Mouse (Mus musculus): Measurements from ENCODE around the gene Ak2. TPM values are rescaled to one million over a fixed set of nuclear protein-coding genes. Genes with fewer than 3 reads are reported as not detected.

Ak2 gene
- polyA plus RNA-seq, 1 experiment, result 204 TPM

GRCm38 (mm10) chr4:129025707-129026106 lies 33.9 kb downstream of the Ak2 start:
- Histone ChIP-seq H3K27me3 (ENCODE audit: control insufficient read depth, insufficient read depth, low read length, poor library complexity, severe bottlenecking) (no peaks in the 10 kb centered on the region), H3K4me1 (ENCODE audit: control insufficient read depth, insufficient read depth, low read length) (no peaks in the 10 kb centered on the region), H3K36me3 (ENCODE audit: control insufficient read depth, insufficient read depth, low read length, poor library complexity, severe bottlenecking) (no peaks in the 10 kb centered on the region), H3K9me3 (replicated peaks; ENCODE audit: control insufficient read depth, insufficient read depth, low read length, poor library complexity, severe bottlenecking) (no peaks in the 10 kb centered on the region), H3K9ac (ENCODE audit: low read depth, poor library complexity, severe bottlenecking) (no peak overlapping the region), H3K4me3 (ENCODE audit: low read depth, low read length) (no peak overlapping the region), H3K27ac (ENCODE audit: insufficient read depth, low read length) (no peak overlapping the region)
- no peak for TF ChIP-seq POLR2A (IDR thresholded peaks at IDR 0.05; ENCODE audit: insufficient read depth, low read length)
- no peak for TF ChIP-seq EP300 (IDR thresholded peaks at IDR 0.05; ENCODE audit: insufficient read depth, low read depth, low read length)
- TF ChIP-seq CTCF (IDR thresholded peaks at IDR 0.05; ENCODE audit: low read depth, low read length), result no peak

- TF ChIP-seq EP300 (IDR thresholded peaks at IDR 0.05; ENCODE audit: insufficient read depth, low read depth, low read length), result no peak
- no peak for TF ChIP-seq CTCF (IDR thresholded peaks at IDR 0.05; ENCODE audit: low read depth, low read length)
- no peak for TF ChIP-seq POLR2A (IDR thresholded peaks at IDR 0.05; ENCODE audit: insufficient read depth, low read length)
- no peak overlapping the region for H3K9ac ChIP-seq (ENCODE audit: low read depth, poor library complexity, severe bottlenecking)
- no peaks in the 10 kb centered on the region for H3K36me3 ChIP-seq (ENCODE audit: control insufficient read depth, insufficient read depth, low read length, poor library complexity, severe bottlenecking)
- no peak overlapping the region for H3K4me3 ChIP-seq (ENCODE audit: low read depth, low read length)
- H3K9me3 ChIP-seq (replicated peaks; ENCODE audit: control insufficient read depth, insufficient read depth, low read length, poor library complexity, severe bottlenecking), result no peaks in the 10 kb centered on the region
- H3K27me3 ChIP-seq (ENCODE audit: control insufficient read depth, insufficient read depth, low read length, poor library complexity, severe bottlenecking), result no peaks in the 10 kb centered on the region
- H3K4me1 ChIP-seq (ENCODE audit: control insufficient read depth, insufficient read depth, low read length), result peaks cover 12% of the 10 kb centered on the region
- no peak overlapping the region for H3K27ac ChIP-seq (ENCODE audit: insufficient read depth, low read length)
Observed at GRCm38 (mm10) chr4:129030746-129031145, 39.0 kb downstream of the Ak2 start.

GRCm38 (mm10) chr4:129031408-129031965 lies 39.7 kb downstream of the Ak2 start:
- TF ChIP-seq POLR2A (IDR thresholded peaks at IDR 0.05; ENCODE audit: insufficient read depth, low read length), result no peak
- TF ChIP-seq EP300 (IDR thresholded peaks at IDR 0.05; ENCODE audit: insufficient read depth, low read depth, low read length), result no peak
- no peak for TF ChIP-seq CTCF (IDR thresholded peaks at IDR 0.05; ENCODE audit: low read depth, low read length)
- H3K9me3 ChIP-seq (replicated peaks; ENCODE audit: control insufficient read depth, insufficient read depth, low read length, poor library complexity, severe bottlenecking), result no peaks in the 10 kb centered on the region
- H3K36me3 ChIP-seq (ENCODE audit: control insufficient read depth, insufficient read depth, low read length, poor library complexity, severe bottlenecking), result no peaks in the 10 kb centered on the region
- H3K27ac ChIP-seq (ENCODE audit: insufficient read depth, low read length), result no peak overlapping the region
- H3K4me1 ChIP-seq (ENCODE audit: control insufficient read depth, insufficient read depth, low read length), result peaks cover 12% of the 10 kb centered on the region
- no peaks in the 10 kb centered on the region for H3K27me3 ChIP-seq (ENCODE audit: control insufficient read depth, insufficient read depth, low read length, poor library complexity, severe bottlenecking)
- H3K9ac ChIP-seq (ENCODE audit: low read depth, poor library complexity, severe bottlenecking), result no peak overlapping the region
- no peak overlapping the region for H3K4me3 ChIP-seq (ENCODE audit: low read depth, low read length)

GRCm38 (mm10) chr4:129032133-129032962 lies 40.6 kb downstream of the Ak2 start:
- Histone ChIP-seq H3K4me1 (ENCODE audit: control insufficient read depth, insufficient read depth, low read length) (peaks cover 12% of the 10 kb centered on the region), H3K36me3 (ENCODE audit: control insufficient read depth, insufficient read depth, low read length, poor library complexity, severe bottlenecking) (no peaks in the 10 kb centered on the region), H3K27me3 (ENCODE audit: control insufficient read depth, insufficient read depth, low read length, poor library complexity, severe bottlenecking) (no peaks in the 10 kb centered on the region), H3K4me3 (ENCODE audit: low read depth, low read length) (no peak overlapping the region), H3K9me3 (replicated peaks; ENCODE audit: control insufficient read depth, insufficient read depth, low read length, poor library complexity, severe bottlenecking) (no peaks in the 10 kb centered on the region), H3K9ac (ENCODE audit: low read depth, poor library complexity, severe bottlenecking) (no peak overlapping the region), H3K27ac (ENCODE audit: insufficient read depth, low read length) (peak overlapping the region; percentile 72)
- TF ChIP-seq POLR2A (IDR thresholded peaks at IDR 0.05; ENCODE audit: insufficient read depth, low read length) (no peak), CTCF (IDR thresholded peaks at IDR 0.05; ENCODE audit: low read depth, low read length) (no peak), EP300 (IDR thresholded peaks at IDR 0.05; ENCODE audit: insufficient read depth, low read depth, low read length) (no peak)

- H3K27ac ChIP-seq (ENCODE audit: insufficient read depth, low read length), result peak overlapping the region; percentile 81
- H3K9ac ChIP-seq (ENCODE audit: low read depth, poor library complexity, severe bottlenecking), result no peak overlapping the region
- H3K4me3 ChIP-seq (ENCODE audit: low read depth, low read length), result 0 out of 2 replicates have a peak overlapping the region, but pooled peaks have one; percentile 5
Observed at GRCm38 (mm10) chr4:129032963-129033951, 41.5 kb downstream of the Ak2 start.

More at GRCm38 (mm10) chr4:129032963-129033951, 41.5 kb downstream of the Ak2 start:
- H3K9me3 ChIP-seq (replicated peaks; ENCODE audit: control insufficient read depth, insufficient read depth, low read length, poor library complexity, severe bottlenecking), result no peaks in the 10 kb centered on the region
- peaks cover 12% of the 10 kb centered on the region for H3K4me1 ChIP-seq (ENCODE audit: control insufficient read depth, insufficient read depth, low read length)
- no peaks in the 10 kb centered on the region for H3K27me3 ChIP-seq (ENCODE audit: control insufficient read depth, insufficient read depth, low read length, poor library complexity, severe bottlenecking)
- no peaks in the 10 kb centered on the region for H3K36me3 ChIP-seq (ENCODE audit: control insufficient read depth, insufficient read depth, low read length, poor library complexity, severe bottlenecking)
- TF ChIP-seq EP300 (IDR thresholded peaks at IDR 0.05; ENCODE audit: insufficient read depth, low read depth, low read length) (peak; percentile 62; the same call in 1 of the 2 replicates), POLR2A (IDR thresholded peaks at IDR 0.05; ENCODE audit: insufficient read depth, low read length) (no peak), CTCF (IDR thresholded peaks at IDR 0.05; ENCODE audit: low read depth, low read length) (no peak)
